Mouse (Mus musculus): ENCODE measurements around the gene Tmem161a. TPM values are rescaled to one million over a fixed set of nuclear protein-coding genes. Genes with fewer than 3 reads are reported as not detected.

The Tmem161a gene
- polyA plus RNA-seq, 1 experiment = 28.1 TPM

DNA sequence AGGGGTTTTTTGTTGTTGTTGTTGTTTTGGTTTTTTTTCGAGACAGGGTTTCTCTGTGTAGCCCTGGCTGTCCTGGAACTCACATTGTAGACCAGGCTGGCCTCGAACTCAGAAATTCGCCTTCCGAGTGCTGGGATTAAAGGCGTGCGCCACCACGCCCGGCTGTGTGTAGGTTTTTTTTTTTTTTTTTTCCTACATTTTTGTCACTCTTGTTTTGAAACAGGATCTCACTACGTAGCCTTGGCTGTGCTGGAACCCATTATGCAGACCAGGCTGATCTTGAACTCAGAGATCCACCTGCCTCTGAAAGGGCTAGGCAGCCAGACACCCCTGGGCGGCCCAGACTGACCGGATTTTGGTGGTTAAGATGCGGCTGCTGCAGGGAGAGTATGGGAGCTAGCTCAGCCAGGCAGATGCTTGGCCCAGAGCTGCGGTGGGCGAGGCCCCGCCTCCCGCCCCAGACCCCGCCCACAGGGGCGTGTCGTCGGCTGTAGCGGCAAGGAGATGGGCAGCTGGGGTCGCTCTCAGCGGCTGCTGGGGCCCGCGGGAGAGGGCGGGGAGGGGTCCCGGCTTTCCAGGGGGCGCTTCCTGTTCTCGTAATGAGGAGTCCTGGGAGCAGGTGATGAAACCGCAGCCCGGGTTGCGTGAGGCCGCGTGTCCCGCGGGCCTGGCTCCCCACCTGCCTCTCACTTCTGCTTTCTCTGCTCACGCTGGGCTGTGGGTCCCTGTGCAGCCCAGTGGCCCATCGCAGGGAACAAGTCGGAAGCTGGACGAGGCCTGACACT is 13.9 kb upstream of the Tmem161a start:
- Histone ChIP-seq H3K4me3 (ENCODE audit: insufficient read depth, low read length) (peak overlapping the region; percentile 48), H3K4me1 (ENCODE audit: control insufficient read depth, insufficient read depth, low read length) (peaks cover 11% of the 10 kb centered on the region; the same call in 1 of the 2 replicates), H3K27ac (ENCODE audit: insufficient read depth, low read depth, low read length) (no peak overlapping the region)
- TF ChIP-seq CTCF (IDR thresholded peaks at IDR 0.05; ENCODE audit: low read depth, low read length) (no peak), POLR2A (IDR thresholded peaks at IDR 0.05; ENCODE audit: borderline replicate concordance, low read depth, low read length) (no peak)

DNA sequence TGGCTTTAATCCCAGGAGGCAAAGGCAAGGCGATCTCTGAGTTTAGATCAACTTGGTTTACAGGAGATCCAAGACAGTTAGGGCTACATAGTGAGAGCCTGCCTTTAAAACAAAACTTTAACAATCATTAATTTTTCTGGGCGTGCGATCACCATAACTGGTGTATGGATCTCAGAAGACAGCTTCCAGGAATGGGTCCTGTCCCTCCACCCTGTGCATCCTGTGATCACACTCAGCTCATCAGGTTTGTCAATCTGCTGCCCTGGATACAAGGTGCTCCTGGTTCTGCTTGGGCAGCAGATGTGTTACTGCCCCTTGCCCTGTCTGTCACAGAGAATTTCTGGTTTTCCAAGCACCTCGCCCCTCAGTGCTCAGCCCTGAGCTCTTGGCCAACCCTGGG is 12.9 kb upstream of the Tmem161a start:
- TF ChIP-seq CTCF (IDR thresholded peaks at IDR 0.05; ENCODE audit: low read depth, low read length) = no peak
- TF ChIP-seq POLR2A (IDR thresholded peaks at IDR 0.05; ENCODE audit: borderline replicate concordance, low read depth, low read length) = no peak
- Histone ChIP-seq H3K4me3 (ENCODE audit: insufficient read depth, low read length) (no peak overlapping the region), H3K27ac (ENCODE audit: insufficient read depth, low read depth, low read length) (no peak overlapping the region)

GRCm38 (mm10) chr8:70160015-70160414 is 12.1 kb upstream of the Tmem161a start:
- Histone ChIP-seq H3K4me1 (ENCODE audit: control insufficient read depth, insufficient read depth, low read length) (peaks cover 11% of the 10 kb centered on the region; the same call in 1 of the 2 replicates), H3K27ac (ENCODE audit: insufficient read depth, low read depth, low read length) (no peak overlapping the region), H3K4me3 (ENCODE audit: insufficient read depth, low read length) (no peak overlapping the region)
- TF ChIP-seq POLR2A (IDR thresholded peaks at IDR 0.05; ENCODE audit: borderline replicate concordance, low read depth, low read length) = no peak
- no peak for TF ChIP-seq CTCF (IDR thresholded peaks at IDR 0.05; ENCODE audit: low read depth, low read length)

More for the DNA sequence above, 12.9 kb upstream of the Tmem161a start:
- H3K4me1 ChIP-seq (ENCODE audit: control insufficient read depth, insufficient read depth, low read length) = peaks cover 11% of the 10 kb centered on the region; the same call in 1 of the 2 replicates

DNA sequence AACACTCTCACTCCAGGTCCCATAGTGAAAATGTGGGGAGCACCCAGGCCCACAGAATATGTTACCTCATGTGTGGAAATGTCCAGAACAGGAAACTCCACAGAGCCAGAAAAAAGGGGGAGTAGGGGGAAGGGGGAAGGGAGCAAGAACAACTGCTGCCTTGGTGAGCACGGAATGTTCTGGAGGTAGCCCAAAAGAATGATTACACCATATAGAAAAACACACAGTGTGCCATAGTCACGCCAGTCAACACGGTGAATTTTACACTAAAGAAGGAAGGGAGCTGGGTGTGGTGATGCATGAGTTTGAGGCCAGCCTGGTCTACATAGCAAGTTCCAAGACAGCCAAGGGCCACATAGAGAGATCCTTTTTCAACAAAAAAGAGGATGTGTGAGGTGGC is 8.8 kb upstream of the Tmem161a start:
- Histone ChIP-seq H3K4me1 (ENCODE audit: control insufficient read depth, insufficient read depth, low read length) (peaks cover 8% of the 10 kb centered on the region; the same call in 1 of the 2 replicates), H3K27ac (ENCODE audit: insufficient read depth, low read depth, low read length) (no peak overlapping the region), H3K4me3 (ENCODE audit: insufficient read depth, low read length) (no peak overlapping the region)
- no peak for TF ChIP-seq CTCF (IDR thresholded peaks at IDR 0.05; ENCODE audit: low read depth, low read length)
- TF ChIP-seq POLR2A (IDR thresholded peaks at IDR 0.05; ENCODE audit: borderline replicate concordance, low read depth, low read length) = no peak

DNA sequence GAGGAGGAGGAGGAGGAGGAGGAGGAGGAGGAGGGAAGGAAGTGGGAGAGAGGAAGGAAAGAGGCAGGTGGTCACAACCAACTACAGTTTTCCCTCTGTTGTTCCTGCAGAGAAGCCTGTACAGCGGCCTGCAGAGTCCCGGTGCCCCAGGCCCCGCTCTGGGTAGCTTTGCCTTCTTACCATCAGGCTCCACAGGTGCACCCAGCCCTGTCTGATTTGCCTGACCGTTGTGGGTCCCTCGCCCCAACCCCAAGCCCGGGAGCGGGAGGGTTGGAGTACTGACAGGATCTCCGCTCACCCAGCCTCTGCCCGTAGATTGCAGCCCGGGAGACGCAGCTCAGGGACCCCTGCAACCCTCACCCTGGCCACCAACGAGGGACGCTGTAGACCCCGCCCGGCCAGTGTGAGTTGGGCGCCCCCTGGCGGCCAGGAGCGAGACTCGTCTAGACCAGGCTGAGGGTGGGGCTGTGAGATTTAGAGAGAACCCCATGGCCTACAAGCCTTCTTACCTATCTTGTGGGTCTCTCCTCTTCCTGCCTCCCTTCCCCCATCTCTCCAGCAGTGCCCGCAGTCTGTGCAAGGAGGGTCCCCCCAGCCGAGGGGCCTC is 5.5 kb upstream of the Tmem161a start:
- Histone ChIP-seq H3K27ac (ENCODE audit: insufficient read depth, low read depth, low read length) (no peak overlapping the region), H3K4me1 (ENCODE audit: control insufficient read depth, insufficient read depth, low read length) (peaks cover 3% of the 10 kb centered on the region), H3K4me3 (ENCODE audit: insufficient read depth, low read length) (peak overlapping the region; percentile 25; the same call in 1 of the 2 replicates)
- TF ChIP-seq POLR2A (IDR thresholded peaks at IDR 0.05; ENCODE audit: borderline replicate concordance, low read depth, low read length) (no peak), CTCF (IDR thresholded peaks at IDR 0.05; ENCODE audit: low read depth, low read length) (peak; percentile 97)

DNA sequence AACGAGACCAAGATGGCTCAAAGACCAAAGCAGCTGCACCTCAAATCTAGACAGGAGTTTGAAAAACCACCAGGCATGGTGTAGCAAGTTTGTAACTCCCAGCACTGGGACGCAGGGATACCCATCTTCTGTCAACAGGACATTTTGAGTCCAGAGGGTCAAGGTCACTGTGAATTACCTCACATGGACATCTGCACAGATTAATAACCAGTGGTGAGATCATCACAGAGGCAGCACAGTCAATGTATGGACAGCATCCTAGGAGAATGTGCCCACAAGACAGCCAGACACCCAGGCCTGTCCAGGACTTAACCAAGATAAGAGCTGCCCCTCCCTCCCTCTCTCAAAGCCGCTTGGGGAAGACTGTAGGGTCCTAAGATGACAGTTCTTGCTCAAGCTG is 2.0 kb upstream of the Tmem161a start:
- peaks cover 13% of the 10 kb centered on the region for H3K4me1 ChIP-seq (ENCODE audit: control insufficient read depth, insufficient read depth, low read length)
- H3K27ac ChIP-seq (ENCODE audit: insufficient read depth, low read depth, low read length) = no peak overlapping the region
- no peak overlapping the region for H3K4me3 ChIP-seq (ENCODE audit: insufficient read depth, low read length)
- TF ChIP-seq CTCF (IDR thresholded peaks at IDR 0.05; ENCODE audit: low read depth, low read length) (no peak), POLR2A (IDR thresholded peaks at IDR 0.05; ENCODE audit: borderline replicate concordance, low read depth, low read length) (no peak)

- H3K4me1 ChIP-seq (ENCODE audit: control insufficient read depth, insufficient read depth, low read length) = peaks cover 13% of the 10 kb centered on the region
- no peak for TF ChIP-seq POLR2A (IDR thresholded peaks at IDR 0.05; ENCODE audit: borderline replicate concordance, low read depth, low read length)
- no peak for TF ChIP-seq CTCF (IDR thresholded peaks at IDR 0.05; ENCODE audit: low read depth, low read length)
- no peak overlapping the region for H3K27ac ChIP-seq (ENCODE audit: insufficient read depth, low read depth, low read length)
- H3K4me3 ChIP-seq (ENCODE audit: insufficient read depth, low read length) = no peak overlapping the region
These were observed 1.4 kb upstream of the Tmem161a start for GRCm38 (mm10) chr8:70170748-70171147.

DNA sequence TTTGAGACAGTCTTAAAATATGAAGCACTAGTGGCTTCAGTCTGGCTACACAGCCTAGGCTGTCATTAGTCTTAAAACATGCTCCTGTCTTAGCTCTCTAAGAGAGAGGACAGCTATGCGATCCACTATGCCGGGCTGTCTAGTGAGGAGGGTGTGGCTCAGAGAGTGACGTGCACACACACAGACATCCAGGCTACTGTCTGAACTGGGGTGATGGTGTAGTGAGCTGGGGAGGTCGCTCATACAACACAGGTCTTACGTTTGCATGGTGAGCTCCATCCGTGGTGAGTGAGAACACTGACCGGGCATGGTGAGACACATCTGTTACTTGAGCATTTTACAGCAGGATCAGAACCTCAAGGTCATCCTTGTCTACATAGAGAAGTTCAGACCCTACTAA is 916 bp upstream of the Tmem161a start:
- Histone ChIP-seq H3K4me1 (ENCODE audit: control insufficient read depth, insufficient read depth, low read length) (peaks cover 13% of the 10 kb centered on the region), H3K27ac (ENCODE audit: insufficient read depth, low read depth, low read length) (no peak overlapping the region), H3K4me3 (ENCODE audit: insufficient read depth, low read length) (peak overlapping the region; percentile 78; the same call in 1 of the 2 replicates)
- TF ChIP-seq CTCF (IDR thresholded peaks at IDR 0.05; ENCODE audit: low read depth, low read length) = no peak
- no peak for TF ChIP-seq POLR2A (IDR thresholded peaks at IDR 0.05; ENCODE audit: borderline replicate concordance, low read depth, low read length)

- H3K4me1 ChIP-seq (ENCODE audit: control insufficient read depth, insufficient read depth, low read length) = peaks cover 13% of the 10 kb centered on the region
- no peak overlapping the region for H3K27ac ChIP-seq (ENCODE audit: insufficient read depth, low read depth, low read length)
- no peak overlapping the region for H3K4me3 ChIP-seq (ENCODE audit: insufficient read depth, low read length)
- no peak for TF ChIP-seq CTCF (IDR thresholded peaks at IDR 0.05; ENCODE audit: low read depth, low read length)
- TF ChIP-seq POLR2A (IDR thresholded peaks at IDR 0.05; ENCODE audit: borderline replicate concordance, low read depth, low read length) = no peak
These were observed 1.2 kb downstream of the Tmem161a start for GRCm38 (mm10) chr8:70173320-70173719.

DNA sequence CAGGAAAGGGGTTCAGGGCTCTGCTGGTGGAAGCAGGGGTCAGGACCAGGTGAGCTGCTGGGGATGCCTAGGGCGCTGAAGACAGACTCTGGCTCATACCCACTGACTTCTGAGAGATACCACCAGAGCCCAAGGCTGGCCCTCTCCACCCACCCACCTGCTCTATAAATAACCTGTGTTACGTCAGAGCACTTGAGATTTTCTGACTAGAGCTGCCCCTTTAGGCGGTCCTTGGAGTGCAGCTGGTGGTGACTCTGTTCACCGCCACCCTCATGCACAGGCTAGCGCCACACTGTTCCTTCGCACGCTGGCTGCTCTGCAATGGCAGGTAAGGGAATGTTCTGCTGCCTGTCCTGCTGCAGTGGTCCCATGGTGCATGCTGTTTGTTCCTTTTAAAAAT is 1.9 kb downstream of the Tmem161a start:
- TF ChIP-seq POLR2A (IDR thresholded peaks at IDR 0.05; ENCODE audit: borderline replicate concordance, low read depth, low read length) (no peak), CTCF (IDR thresholded peaks at IDR 0.05; ENCODE audit: low read depth, low read length) (no peak)
- H3K4me1 ChIP-seq (ENCODE audit: control insufficient read depth, insufficient read depth, low read length) = peaks cover 13% of the 10 kb centered on the region
- no peak overlapping the region for H3K27ac ChIP-seq (ENCODE audit: insufficient read depth, low read depth, low read length)
- no peak overlapping the region for H3K4me3 ChIP-seq (ENCODE audit: insufficient read depth, low read length)
